Mouse (Mus musculus) fat pad, adult 2 months (tissue): ENCODE measurements around the gene Emc8.
"Not testable (repeated sequence)": the region's sequence is repeated elsewhere in the genome, so short reads cannot be mapped to it uniquely, and the experiment has no call there.

Experiments
- DNase-seq: peaks from one replicate; pipeline ENCODE4 v3.0.0-alpha.2; 2011; ENCODE audit warnings: low read depth, low spot score; ENCODE audit errors: extremely low read depth

The Emc8 gene

DNA sequence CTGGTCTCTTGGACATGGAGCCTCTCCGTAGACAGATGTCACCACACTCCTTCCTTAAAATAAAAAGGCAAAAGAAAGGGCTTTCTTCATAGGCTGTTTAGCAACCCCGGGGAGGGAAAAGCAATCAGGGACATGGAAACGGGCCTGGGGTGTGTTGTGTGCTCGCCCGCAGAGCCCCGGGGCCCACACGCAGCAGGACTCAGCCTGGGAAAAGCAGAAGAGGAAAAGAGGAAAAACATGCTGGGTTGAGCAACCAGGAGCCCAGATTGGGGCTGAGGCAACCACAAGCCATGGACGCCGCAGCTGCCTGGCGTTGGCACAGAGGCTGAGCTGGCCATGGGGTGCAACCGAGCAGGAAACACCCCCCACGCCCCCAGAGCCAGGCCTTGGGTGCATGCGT is 17.7 kb upstream of the Emc8 start:
- DNase-seq = no peak

DNA sequence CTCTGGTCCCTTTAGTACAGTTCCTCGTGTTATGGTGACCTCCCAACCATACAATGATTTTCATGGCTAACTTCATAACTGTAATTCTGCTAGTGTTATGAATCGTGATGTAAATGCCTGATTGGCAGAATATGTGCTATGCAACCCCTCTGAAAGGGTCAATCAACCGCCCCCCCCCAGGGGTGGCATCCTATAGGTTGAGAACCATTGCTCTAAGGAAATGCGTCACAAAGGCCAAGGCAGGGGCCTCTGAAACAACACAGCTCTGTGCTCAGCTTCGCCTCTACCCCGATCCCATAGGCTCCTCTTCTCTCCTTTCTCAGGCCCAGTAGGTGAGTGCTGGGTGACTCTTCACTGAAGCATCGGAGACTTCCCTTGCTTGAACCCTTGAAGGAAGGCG is 17.2 kb upstream of the Emc8 start:
- DNase-seq = no peak

DNA sequence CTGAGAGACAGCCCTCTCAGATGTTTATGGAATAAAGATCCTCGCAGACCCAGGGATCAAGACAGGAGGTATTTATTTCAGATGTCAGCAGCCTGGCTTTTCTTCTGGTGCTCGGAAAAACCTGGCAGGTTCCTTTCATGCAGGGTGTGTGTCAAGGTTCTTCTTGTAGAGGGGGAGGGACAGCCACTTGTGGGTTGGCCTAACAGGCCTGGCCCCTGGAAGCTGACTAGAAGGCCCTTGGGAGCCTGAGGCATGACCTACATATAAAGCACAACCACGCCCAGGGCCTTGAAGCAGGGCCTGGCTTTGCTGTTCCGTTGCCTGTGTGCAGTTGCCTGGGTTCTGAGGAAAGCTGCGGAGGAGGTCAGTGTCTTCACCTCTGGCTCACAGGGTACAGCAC is 16.7 kb upstream of the Emc8 start:
- no peak for DNase-seq

DNA sequence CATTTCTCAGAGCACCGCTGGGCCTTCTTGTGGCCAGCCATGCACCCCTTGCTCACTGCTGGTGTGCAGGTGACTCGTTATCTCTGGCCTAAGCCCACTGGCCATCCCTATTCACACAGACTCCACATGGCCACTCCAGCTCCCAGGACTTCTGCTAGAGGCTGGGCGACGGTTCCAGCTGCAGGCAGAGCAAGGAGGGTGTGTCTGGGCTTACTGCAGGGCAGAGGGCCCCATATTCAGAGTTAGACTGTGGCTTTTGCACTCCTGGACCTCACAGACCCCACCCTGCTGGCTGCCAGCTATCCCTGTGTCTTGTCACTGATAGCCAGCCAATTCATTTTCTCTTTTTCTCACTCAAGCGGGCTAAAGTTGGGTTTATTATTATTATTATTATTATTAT is 15.7 kb upstream of the Emc8 start:
- DNase-seq = no peak

DNA sequence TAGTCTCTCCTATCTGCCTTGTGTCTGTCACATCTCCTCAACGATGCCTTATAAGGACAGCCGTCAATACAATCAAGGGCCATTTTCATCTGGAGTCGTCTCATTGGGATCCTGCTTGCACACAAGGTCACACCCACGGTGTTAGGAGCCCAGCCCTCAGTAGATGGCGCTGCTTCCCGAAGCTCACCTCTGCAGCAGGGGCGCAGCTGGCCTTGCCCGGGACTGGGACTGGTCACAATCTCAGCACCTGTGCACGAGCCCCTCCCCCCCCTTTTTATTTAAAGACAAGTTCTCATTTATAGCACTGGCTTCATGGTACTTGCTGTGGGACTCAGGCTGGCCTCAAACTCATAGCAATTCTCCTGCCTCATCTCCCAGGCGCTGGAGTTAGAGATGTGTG is 15.2 kb upstream of the Emc8 start:
- no peak for DNase-seq

DNA sequence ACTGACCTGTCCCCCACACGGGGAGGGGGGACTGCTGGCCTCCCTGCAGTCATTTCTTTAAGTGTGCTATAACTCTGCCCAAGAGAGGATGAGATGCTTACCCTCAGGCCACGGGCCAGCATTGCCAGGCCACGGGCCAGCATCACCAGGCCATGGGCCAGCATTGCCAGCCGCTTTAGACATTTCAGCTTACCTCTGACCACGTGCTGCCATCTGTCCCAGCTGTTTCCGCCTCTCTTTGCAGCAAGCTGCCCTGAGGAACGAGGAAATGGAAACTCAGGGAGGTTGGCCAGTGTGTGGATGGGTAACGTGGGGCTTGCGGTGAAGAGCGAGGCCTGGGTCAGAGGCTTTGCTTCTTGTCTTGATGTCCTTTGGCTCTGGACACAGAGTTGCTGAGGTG is 12.7 kb upstream of the Emc8 start:
- DNase-seq = no peak

DNA sequence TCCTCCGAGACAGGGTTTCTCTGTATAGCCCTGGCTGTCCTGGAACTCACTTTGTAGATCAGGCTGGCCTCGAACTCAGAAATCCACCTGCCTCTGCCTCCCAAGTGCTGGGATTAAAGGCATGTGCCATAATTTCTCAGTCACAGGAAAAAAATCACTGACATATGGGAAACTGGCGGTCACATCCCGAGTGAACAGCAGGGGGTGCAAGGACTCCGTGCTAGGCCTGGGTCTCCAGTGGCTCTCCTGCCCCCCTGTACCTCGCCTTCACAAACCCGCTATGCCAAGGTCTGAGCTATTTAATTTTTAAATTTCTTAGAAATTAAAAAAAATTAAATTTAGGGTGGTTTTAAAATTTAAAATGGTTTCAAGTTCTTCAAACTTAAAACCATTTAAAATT is 12.0 kb upstream of the Emc8 start:
- DNase-seq = not testable (repeated sequence)

DNA sequence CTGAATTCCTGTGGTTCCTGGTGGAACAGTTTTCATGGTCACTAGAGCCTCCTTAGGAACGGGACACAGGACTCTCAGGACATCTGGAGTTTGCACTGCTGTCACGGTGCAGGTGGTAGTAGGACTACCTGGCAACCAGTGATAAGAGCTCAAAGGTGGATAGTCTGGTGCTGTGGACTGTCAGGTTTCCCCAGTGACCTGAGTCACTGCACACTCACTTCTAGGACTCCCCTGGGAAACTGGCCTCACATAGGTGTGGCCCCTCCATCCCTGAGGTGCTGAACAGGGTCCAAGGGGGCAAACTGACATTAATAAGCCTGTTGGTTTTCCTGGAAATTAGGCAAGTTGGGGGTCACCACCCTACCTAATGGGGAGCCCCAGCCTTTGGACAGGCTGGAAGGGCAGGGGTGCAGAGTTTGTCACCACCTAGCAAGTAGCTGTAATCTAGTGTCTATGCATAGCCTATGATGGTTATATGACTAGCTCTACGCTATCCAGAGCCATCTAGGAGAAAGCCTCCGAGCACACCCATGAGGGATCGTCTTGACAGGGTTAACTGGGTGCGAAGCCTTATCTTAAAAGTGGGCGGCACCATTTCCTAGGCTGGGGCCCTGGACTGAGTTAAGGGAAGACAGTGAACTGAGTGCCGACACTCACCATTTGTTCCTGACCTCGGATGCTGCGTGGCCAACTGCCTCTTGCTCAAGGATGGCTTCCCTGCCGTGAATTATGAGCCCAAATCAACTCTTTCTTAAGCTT is 11.4 kb upstream of the Emc8 start:
- DNase-seq = no peak

DNA sequence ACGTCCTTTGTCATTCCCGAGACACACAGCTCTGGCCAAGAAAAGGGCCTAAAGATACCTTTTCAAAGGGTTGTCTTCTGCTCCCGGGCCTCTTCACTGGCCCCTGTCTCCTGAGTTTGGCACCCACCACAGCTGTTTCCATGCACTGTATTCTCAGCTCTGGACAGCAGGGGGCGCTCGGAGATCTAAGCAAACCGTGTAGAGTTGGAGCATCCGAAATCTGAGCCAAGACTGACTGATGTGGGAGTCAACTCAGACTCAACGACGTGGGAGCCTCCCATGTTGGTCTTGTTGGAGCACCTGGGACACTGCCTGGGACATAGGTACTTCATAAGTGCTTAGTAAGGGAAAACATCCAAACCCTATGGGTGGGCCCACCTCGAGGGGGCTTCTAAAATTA is 10.1 kb upstream of the Emc8 start:
- DNase-seq = no peak

DNA sequence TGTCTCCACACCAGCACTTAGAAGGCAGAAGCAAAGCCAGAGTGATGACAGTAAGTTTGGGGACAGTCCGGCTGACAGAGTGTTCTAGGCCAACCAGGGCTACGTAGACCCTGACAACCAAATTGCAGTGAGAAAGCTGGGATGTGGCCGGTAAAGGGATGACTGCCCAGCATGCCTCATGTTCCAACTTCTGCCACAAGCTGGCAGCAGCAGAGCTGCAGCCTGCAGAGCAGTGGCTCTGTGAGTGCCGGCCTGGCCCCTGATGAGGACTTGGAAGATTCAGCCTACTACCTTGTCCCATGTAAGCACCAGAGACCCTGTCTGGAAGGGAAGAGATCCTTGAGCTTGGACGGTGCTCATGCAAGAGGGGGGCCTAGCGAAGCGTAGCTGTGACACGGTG is 7.3 kb upstream of the Emc8 start:
- no peak for DNase-seq

DNA sequence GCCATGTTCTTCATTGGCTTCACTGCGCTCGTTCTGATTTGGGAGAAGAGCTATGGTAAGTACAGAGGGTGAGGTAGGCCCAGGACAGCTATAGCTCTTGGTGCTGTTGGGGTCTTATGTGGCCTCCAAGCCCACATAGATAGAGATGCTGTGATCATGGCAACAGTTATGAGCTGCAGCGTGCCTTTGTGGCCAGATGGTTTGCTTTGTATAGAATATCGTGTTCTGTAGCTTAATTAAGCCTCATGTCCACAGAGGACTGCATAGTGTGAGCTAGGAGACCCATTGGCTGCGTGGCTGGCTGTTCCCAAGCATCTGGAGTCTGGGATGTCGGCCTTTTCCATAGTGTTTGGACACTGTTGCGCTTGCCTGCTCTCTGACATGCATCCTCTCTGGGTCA is 4.9 kb upstream of the Emc8 start:
- DNase-seq = no peak

DNA sequence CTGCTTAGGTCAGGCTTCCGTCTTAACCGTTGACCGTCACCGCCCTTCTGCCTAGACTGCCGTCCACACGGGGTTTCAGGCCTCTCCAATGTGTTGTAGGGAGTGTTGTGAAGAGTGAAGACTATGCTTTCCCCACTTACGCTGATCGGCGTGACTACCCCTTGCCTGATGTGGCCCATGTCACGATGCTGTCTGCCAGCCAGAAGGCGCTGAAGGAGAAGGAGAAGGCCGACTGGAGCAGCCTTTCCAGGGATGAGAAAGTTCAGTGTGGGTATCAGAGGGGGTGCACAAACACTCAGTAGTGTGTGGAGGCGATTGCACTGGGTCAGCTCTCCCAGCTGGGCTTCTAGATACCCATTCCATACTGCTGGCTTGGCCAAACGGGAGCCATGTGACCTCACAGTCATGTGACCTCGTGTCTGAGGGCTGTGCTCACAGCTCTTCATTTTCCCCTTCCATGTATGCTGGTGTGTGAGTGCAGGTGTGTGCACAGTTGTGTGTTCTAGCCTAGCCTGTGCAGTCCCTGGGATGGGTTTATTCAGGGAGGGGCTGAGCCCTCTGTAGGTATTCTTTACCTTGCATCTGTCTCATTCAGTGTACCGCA is 4.4 kb upstream of the Emc8 start:
- DNase-seq = no peak

DNA sequence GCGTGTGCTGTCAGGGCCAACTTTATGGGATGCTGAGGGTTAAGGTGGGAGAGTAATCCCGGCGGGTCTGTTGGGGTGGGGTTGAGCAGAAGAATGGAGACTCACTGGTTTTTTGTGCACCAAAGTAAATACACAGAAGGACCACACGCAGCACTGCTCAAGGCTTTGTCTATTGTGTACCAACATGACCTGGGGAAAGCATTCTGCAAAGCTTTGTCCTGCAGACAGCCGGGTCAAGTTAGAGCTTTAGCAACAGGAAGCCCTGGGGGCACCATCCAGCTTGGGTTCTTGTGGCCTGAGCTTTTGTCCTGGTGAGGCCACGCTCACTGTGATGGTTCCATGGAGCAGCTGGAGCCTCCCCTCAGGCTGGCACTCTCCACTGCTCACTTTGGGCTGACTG is 3.4 kb upstream of the Emc8 start:
- DNase-seq = no peak

DNA sequence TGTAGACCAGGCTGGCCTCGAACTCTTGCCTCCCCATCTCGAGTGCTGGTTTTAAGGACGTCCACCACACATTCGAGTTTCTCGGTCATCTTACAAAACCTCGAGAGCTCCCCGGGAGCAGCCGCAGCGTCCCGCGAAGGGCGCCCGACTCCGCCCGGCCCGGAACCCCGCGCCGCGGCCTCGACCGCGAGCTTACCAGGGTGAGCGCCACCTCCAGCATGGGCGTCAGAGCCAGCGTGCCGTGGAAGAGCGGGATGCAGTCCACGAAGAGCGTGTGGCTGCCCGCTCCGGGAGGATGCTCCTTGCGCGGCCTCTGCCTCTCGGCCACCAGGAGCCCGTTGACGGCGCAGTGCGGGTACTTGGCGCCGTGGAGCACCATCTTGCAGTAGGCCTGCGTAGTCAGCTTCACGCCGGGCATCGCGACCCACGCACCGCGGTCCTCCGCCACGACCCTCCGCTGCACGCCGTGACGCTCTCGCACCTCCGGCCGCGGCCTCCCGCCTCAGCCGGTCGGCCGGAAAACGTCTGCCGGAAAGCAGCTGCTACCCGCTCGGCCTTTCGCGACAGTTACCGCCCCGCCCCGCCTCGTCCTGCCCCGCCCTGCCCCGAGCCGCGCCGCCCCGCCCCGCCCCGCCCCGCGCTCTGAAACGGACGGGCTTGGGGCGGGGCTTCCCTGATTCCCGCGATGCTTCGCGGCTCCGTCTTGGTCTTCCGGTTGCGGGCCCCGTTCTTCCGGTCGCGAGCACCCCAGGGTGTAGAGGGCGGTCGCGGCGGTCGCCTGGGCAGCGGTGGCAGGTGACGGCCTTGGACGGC is 606 bp downstream of the Emc8 start, which contains the start of the genes Gm27021 and Cox4i1:
Gene Gm27021 (minus strand): TSS at position 519 of the 813 bp plus-strand sequence.
Gene Cox4i1 (plus strand): TSS at position 662 of the 813 bp plus-strand sequence.
- no peak for DNase-seq

DNA sequence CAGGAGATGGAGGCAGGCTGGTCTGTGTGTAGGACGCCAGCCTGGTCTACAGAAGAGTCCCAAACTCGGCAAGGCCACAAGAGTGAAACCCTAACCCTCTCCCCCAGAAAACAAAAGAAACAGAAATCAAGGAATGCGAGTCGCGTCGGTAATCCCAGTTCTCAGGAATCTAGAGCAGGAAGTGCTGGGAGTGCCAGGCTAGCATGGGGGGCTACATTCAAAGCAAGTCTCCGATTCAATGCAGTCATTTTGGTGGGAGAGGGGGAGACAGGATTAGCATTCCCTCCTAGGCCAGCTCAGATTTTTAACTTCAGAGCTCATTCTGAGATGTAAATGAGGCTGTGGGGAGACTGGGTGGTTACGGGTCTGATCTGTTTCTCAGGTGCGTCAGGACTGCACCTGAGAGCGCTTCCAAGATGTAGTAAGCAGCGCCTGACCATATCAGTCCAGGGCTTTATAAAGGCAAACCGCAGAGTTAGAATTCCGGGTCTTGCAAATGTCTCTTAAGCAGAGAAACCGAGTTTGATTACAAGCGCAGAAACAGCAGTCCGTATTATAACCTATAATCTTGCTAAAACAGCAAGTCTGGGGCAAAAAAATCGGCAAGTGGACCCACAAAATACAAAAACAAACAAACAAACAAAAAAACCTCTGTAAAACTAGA is 1.4 kb downstream of the Emc8 start:
- no peak for DNase-seq

DNA sequence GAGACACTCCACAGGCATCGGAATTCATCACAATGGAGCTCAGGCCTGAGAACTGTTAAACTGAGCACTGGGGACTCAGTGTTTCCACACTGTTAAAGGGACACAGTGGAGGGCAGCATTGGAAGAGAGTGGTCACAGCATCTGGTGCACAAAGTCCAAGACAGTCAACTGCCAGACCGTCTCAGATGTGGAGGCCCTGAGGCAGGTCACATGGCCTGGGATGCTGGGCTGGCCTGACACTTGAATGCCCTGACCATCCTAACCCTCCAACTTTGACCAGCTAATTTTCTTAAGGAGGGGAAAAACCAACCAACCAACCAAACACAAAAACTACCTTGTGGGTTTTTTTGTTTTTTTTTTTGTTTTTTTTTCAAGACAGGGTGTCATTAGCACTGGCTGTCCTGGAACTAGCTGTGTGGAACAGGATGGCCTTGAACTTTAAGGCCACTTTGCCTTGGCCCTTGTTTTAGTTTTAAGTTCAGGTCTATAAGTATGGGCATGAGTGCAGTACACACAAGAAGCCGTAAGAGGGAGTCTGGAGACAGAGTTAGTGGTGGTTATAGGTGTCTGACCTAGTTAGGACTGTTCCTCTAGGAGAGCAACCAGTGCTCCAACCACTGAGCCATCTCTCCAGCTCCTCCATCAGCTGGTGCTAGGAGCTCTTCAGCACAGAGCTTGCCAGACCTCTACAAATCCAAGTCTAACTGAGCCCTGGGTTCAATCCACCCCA is 2.5 kb downstream of the Emc8 start:
- DNase-seq = no peak

DNA sequence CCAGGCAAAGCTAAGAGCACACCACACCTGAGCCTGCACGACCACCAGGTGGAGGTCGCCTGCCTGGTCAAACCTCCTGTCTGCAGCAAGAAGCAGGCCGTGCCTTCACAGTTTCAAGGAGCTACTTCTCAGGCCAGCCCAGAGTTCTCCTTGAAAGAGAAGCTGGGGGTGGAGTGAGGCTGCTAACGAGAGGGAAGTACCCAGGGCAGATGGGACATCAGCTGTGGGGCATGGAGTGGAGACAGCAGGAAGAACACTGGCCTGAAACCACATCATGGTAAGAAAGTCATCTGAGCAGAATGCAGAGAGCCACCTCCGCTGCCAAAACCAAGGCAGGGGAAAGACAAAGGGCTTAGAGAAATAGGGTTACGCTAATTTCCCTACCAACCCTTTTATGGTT is 3.8 kb downstream of the Emc8 start:
- no peak for DNase-seq

DNA sequence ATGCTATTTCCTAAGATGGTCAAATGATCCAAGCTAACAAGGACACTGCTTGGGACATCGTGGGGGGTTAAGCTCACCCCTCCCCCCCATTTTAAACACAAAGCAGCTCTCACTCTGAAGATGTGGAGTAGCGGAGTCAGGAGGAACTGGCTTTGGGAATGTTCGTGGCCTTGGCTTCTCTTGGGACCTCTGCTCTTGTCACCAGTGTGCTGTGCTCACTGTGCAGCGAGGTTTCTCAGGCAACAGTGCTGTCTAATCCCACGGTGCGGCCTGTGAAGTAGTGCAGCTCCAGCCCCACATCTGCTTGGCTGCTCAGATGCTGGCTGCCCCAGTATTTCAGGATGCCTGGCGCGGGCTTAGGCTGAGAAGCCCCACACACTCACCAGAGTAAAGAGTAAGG is 11.0 kb downstream of the Emc8 start:
- DNase-seq = no peak

DNA sequence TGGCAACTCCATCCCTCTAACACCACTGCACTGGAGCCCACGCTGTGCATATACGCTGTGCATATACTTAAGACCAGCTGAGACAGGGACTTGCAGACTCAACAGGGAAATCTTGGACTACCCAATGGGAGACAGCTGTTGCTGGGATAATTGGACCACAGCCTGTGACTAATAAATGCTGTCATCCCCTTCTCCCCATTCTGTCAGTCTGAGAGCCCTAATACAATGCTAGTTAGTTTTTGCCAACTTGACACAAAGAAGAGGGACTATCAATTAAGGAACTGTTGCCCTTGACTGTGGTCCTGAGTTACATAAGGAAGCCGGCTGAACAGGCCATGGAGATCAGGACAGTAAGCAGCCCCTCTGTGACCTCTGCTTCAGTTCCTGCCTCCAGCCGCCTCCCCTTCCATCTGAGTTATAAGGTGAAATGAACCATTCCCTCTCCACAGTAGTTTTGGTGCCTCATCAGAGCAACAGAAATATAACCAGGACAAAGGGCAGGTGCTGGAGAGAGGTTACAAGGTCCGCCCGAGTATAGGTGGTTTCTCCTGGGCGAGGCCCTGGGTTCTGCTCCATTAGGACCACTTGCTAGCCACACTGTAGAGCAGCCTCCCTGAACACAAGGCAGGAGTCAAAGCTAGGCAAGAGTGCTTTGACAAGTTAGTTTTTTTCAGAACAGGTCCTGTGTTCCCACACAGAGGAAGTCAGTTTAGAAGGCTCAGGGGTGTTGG is 11.9 kb downstream of the Emc8 start:
- no peak for DNase-seq

DNA sequence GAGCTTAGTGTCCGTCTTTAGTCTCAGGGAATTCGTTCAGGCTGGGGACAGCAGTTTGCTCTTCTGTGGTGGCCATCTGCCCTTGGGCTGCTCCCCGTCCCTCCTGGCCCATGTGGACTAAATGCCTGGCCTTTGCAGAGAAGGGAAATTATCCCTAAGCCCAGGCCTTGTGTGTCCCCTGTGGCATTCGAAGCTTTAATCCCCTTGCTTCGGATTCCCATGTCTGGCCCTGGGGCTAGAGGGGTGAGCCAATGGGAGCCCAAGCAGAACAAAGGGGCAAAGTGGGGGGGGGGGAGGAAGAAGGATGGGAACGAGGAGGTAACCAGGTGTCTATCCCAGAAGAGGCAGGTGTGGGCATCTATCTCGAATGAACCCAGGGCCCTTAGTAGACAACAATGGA is 20.8 kb downstream of the Emc8 start, which contains the start of gene 1190005I06Rik:
Gene 1190005I06Rik (minus strand): TSS at position 101 of the 400 bp plus-strand sequence.
- DNase-seq = no peak
